ENCODE assay signal across 8 mouse cellular contexts in the genomic region with DNA sequence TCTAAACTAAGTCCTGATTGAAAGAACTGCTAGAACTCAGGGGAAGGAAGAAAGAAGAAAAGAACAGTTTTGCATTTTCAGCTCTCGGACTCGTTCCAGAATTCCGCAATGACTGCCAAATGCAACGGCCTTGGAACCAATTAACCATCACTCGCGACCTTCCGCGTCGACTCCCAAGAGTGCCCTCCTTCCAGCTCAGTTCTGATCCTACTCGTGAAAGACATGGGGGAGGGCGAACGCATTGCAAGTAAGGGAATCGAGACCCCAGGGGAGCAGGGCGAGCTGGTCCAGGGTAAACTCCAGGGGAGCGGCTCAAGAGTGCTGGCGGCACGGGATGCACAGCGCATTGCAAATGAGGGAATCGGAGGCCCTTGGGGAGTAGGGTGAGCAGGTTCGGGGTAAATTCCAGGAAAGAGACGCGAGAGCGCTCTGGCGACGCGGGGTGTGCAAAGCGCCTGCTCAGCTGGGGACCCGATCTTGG. TPM values are rescaled to one million over a fixed set of nuclear protein-coding genes. Genes with fewer than 3 reads are reported as not detected.
DNase-seq lines count a peak whose midpoint lies in the region; ATAC-seq and TF ChIP-seq lines count a peak whose summit lies in the region.

No protein-coding gene starts in this region.

- no peak for TF ChIP-seq POLR2A in spleen, adult 2 months (IDR thresholded peaks at IDR 0.05; ENCODE audit: low read depth, low read length)

- no peak for DNase-seq in spleen, adult 2 months (ENCODE audit: low read depth in 1 of 2, low spot score in 2 of 2)
- DNase-seq in spleen, postnatal 4 days (ENCODE audit: low spot score in 2 of 2), result no peak
- DNase-seq in cerebellum, adult 9-11 months, result peak; percentile 73
- DNase-seq in gastrocnemius, adult 8-10 months (ENCODE audit: low spot score in 2 of 2), result peak; percentile 17 to 20
- DNase-seq in yolk sac, embryonic 10.5 days (ENCODE audit: low spot score), result no peak

- peak overlapping the region; percentile 33; the same call in 1 of the 2 replicates for H3K27ac ChIP-seq in spleen, adult 2 months (ENCODE audit: insufficient read depth, low read length)
- H3K27ac ChIP-seq in intestine, postnatal 0 days (ENCODE audit: low read depth, low read length), result peak overlapping the region; percentile 46
- peak overlapping the region; percentile 71 for H3K27ac ChIP-seq in limb, embryonic 13.5 days
- H3K27ac ChIP-seq in midbrain, embryonic 13.5 days, result peak overlapping the region; percentile 89

- H3K4me2 ChIP-seq in intestine, postnatal 0 days (replicated peaks; ENCODE audit: low read depth), result peak overlapping the region; percentile 97
- peak overlapping the region; percentile 80 for H3K4me2 ChIP-seq in limb, embryonic 13.5 days (replicated peaks)
- H3K4me2 ChIP-seq in midbrain, embryonic 13.5 days (replicated peaks), result peak overlapping the region; percentile 78

- peaks cover 4% of the 10 kb centered on the region; the same call in 1 of the 2 replicates for H3K4me1 ChIP-seq in spleen, adult 2 months (ENCODE audit: control insufficient read depth, insufficient read depth, insufficient read length)
- H3K4me1 ChIP-seq in intestine, postnatal 0 days (replicated peaks; ENCODE audit: control insufficient read depth, insufficient read depth, low read length), result no peaks in the 10 kb centered on the region
- peaks cover 19% of the 10 kb centered on the region for H3K4me1 ChIP-seq in limb, embryonic 13.5 days
- H3K4me1 ChIP-seq in midbrain, embryonic 13.5 days (replicated peaks), result peaks cover 41% of the 10 kb centered on the region

- peak; percentile 59 for ATAC-seq in intestine, postnatal 0 days
- no peak; the same call in none of the 2 replicates for ATAC-seq in limb, embryonic 13.5 days (ENCODE audit: low FRiP score, low read depth)
- peak; percentile 80; the same call in 1 of the 2 replicates for ATAC-seq in midbrain, embryonic 13.5 days

- H3K9ac ChIP-seq in intestine, postnatal 0 days (ENCODE audit: low read depth, low read length), result peak overlapping the region; percentile 59
- H3K9ac ChIP-seq in limb, embryonic 13.5 days, result peak overlapping the region; percentile 75
- peak overlapping the region; percentile 89 for H3K9ac ChIP-seq in midbrain, embryonic 13.5 days (replicated peaks)

- H3K9me3 ChIP-seq in intestine, postnatal 0 days (ENCODE audit: control insufficient read depth), result no peaks in the 10 kb centered on the region
- H3K9me3 ChIP-seq in limb, embryonic 13.5 days, result no peaks in the 10 kb centered on the region
- no peaks in the 10 kb centered on the region for H3K9me3 ChIP-seq in midbrain, embryonic 13.5 days

- H3K27me3 ChIP-seq in spleen, adult 2 months (ENCODE audit: control insufficient read depth, insufficient read depth, low read length), result peaks cover 4% of the 10 kb centered on the region; the same call in 1 of the 2 replicates
- no peaks in the 10 kb centered on the region for H3K27me3 ChIP-seq in intestine, postnatal 0 days (replicated peaks; ENCODE audit: control insufficient read depth, insufficient read depth, low read length)
- no peaks in the 10 kb centered on the region for H3K27me3 ChIP-seq in limb, embryonic 13.5 days
- H3K27me3 ChIP-seq in midbrain, embryonic 13.5 days, result no peaks in the 10 kb centered on the region

- H3K4me3 ChIP-seq in spleen, adult 2 months (ENCODE audit: extremely low read depth, insufficient read depth, insufficient read length), result peak overlapping the region; percentile 84
- H3K4me3 ChIP-seq in intestine, postnatal 0 days (ENCODE audit: low read depth, low read length), result peak overlapping the region; percentile 75
- H3K4me3 ChIP-seq in limb, embryonic 13.5 days, result peak overlapping the region; percentile 82
- peak overlapping the region; percentile 84 for H3K4me3 ChIP-seq in midbrain, embryonic 13.5 days (replicated peaks)

- 1% methylated on average over 28 of the region's 28 CpGs for WGBS in spleen, adult 2 months
- under 1% methylated on average over 28 of the region's 28 CpGs for WGBS in intestine, postnatal 0 days
- WGBS in limb, embryonic 13.5 days, result under 1% methylated on average over 28 of the region's 28 CpGs
- under 1% methylated on average over 27 of the region's 28 CpGs for WGBS in midbrain, embryonic 13.5 days

- TF ChIP-seq CTCF in spleen, adult 2 months (IDR thresholded peaks at IDR 0.05; ENCODE audit: extremely low read depth, insufficient read depth, insufficient read length, insufficient replicate concordance), result no peak
- TF ChIP-seq CTCF in intestine, postnatal 0 days (IDR thresholded peaks at IDR 0.05; ENCODE audit: low read depth), result no peak

- H3K36me3 ChIP-seq in spleen, adult 2 months (ENCODE audit: control insufficient read depth, insufficient read depth, low read length), result peaks cover 5% of the 10 kb centered on the region; the same call in 1 of the 2 replicates
- H3K36me3 ChIP-seq in intestine, postnatal 0 days (ENCODE audit: control insufficient read depth, insufficient read depth), result peaks cover 7% of the 10 kb centered on the region; the same call in 1 of the 2 replicates
- peaks cover 38% of the 10 kb centered on the region for H3K36me3 ChIP-seq in limb, embryonic 13.5 days
- peaks cover 37% of the 10 kb centered on the region for H3K36me3 ChIP-seq in midbrain, embryonic 13.5 days

RNA-seq across cellular contexts. Expression of a gene that starts 0.4 kb away (rescaled TPM):
- 5.9 and 6.7 TPM in 2 replicates for polyA plus RNA-seq in spleen, adult 2 months (2012; rRNA removed)
- total RNA-seq in gastrocnemius, adult 8-10 months (2022), result 1 to 10 TPM; 5.8 to 7.9 (median 6.7) TPM
- 3.0 and 4.4 TPM in 2 replicates for polyA plus RNA-seq in intestine, postnatal 0 days (2015; fragmentation: Nextera tagmentation; extraction: Ambion mirVana)
- 24.0 and 26.3 TPM in 2 replicates for polyA plus RNA-seq in limb, embryonic 13.5 days (2015; fragmentation: Nextera tagmentation; extraction: Ambion mirVana)
- 17.8 and 19.6 TPM in 2 replicates for polyA plus RNA-seq in midbrain, embryonic 13.5 days (2015; fragmentation: Nextera tagmentation; extraction: Ambion mirVana)

RNA-seq across cellular contexts. Expression of a gene that starts 7.5 kb away (rescaled TPM):
- 14.9 and 16.0 TPM in 2 replicates for polyA plus RNA-seq in spleen, adult 2 months (2012; rRNA removed)
- total RNA-seq in gastrocnemius, adult 8-10 months (2022), result 1 to 10 TPM; 3.6 to 8.2 (median 5.6) TPM
- polyA plus RNA-seq in intestine, postnatal 0 days (2015; fragmentation: Nextera tagmentation; extraction: Ambion mirVana), result 39.1 and 39.5 TPM in 2 replicates
- polyA plus RNA-seq in limb, embryonic 13.5 days (2015; fragmentation: Nextera tagmentation; extraction: Ambion mirVana), result 157 and 161 TPM in 2 replicates
- polyA plus RNA-seq in midbrain, embryonic 13.5 days (2015; fragmentation: Nextera tagmentation; extraction: Ambion mirVana), result 132 and 136 TPM in 2 replicates

RNA-seq across cellular contexts. Expression of a gene that starts 7.5 kb away (rescaled TPM):
- polyA plus RNA-seq in spleen, adult 2 months (2012; rRNA removed), result 10.8 and 12.7 TPM in 2 replicates
- under 1 TPM in 3 of 4 experiments, not detected in 1; 0.07 to 0.31 (median 0.12) TPM for total RNA-seq in gastrocnemius, adult 8-10 months (2022)
- polyA plus RNA-seq in intestine, postnatal 0 days (2015; fragmentation: Nextera tagmentation; extraction: Ambion mirVana), result 4.7 and 5.7 TPM in 2 replicates
- polyA plus RNA-seq in limb, embryonic 13.5 days (2015; fragmentation: Nextera tagmentation; extraction: Ambion mirVana), result 29.3 and 32.8 TPM in 2 replicates
- 17.8 and 19.7 TPM in 2 replicates for polyA plus RNA-seq in midbrain, embryonic 13.5 days (2015; fragmentation: Nextera tagmentation; extraction: Ambion mirVana)

RNA-seq across cellular contexts. Expression of a gene that starts 20.0 kb away (rescaled TPM):
- 0.05 TPM in 1 of 2 replicates, not detected in the other for polyA plus RNA-seq in spleen, adult 2 months (2012; rRNA removed)
- not detected for total RNA-seq in gastrocnemius, adult 8-10 months (2022)
- polyA plus RNA-seq in intestine, postnatal 0 days (2015; fragmentation: Nextera tagmentation; extraction: Ambion mirVana), result not detected in 2 replicates
- 0.34 and 0.49 TPM in 2 replicates for polyA plus RNA-seq in limb, embryonic 13.5 days (2015; fragmentation: Nextera tagmentation; extraction: Ambion mirVana)
- 0.44 and 0.63 TPM in 2 replicates for polyA plus RNA-seq in midbrain, embryonic 13.5 days (2015; fragmentation: Nextera tagmentation; extraction: Ambion mirVana)

RNA-seq across cellular contexts. Expression of a gene that starts 20.1 kb away (rescaled TPM):
- not detected in 2 replicates for polyA plus RNA-seq in spleen, adult 2 months (2012; rRNA removed)
- not detected for total RNA-seq in gastrocnemius, adult 8-10 months (2022)
- not detected in 2 replicates for polyA plus RNA-seq in intestine, postnatal 0 days (2015; fragmentation: Nextera tagmentation; extraction: Ambion mirVana)
- polyA plus RNA-seq in limb, embryonic 13.5 days (2015; fragmentation: Nextera tagmentation; extraction: Ambion mirVana), result not detected in 2 replicates
- polyA plus RNA-seq in midbrain, embryonic 13.5 days (2015; fragmentation: Nextera tagmentation; extraction: Ambion mirVana), result not detected in 2 replicates

Comparison
In these comparisons a context has a peak if more than half of its experiments do, and no peak if none do; other contexts are left out.
1. DNase-seq: peak in cerebellum, adult 9-11 months (single experiment) and gastrocnemius, adult 8-10 months (2 of 2); none in spleen, adult 2 months (0 of 2), spleen, postnatal 4 days (0 of 2) and yolk sac, embryonic 10.5 days (single experiment).
2. H3K27ac ChIP-seq: peak in every context shown above with its lines; median percentile 89 in midbrain, embryonic 13.5 days; 71 in limb, embryonic 13.5 days; 46 in intestine, postnatal 0 days; 33 in spleen, adult 2 months.
3. Peak in every context shown above with its lines, with median percentiles within 50 percentile points of each other: H3K4me3 ChIP-seq, H3K4me2 ChIP-seq and H3K9ac ChIP-seq.